Mouse (Mus musculus) ES-E14 (cell line): ENCODE data around the gene Zfp593.

ENCODE experiments used
- CHD2 ChIP-seq: IDR thresholded peaks from 2 replicates; pipeline ENCODE4 v1.6.1; 2014; ENCODE audit warnings: mild to moderate bottlenecking, low read depth, low read length, inconsistent platforms
- HCFC1 ChIP-seq: IDR thresholded peaks from 2 replicates; pipeline ENCODE4 v1.6.1; 2012; ENCODE audit warnings: low read length, inconsistent platforms, borderline replicate concordance; ENCODE audit not compliant: insufficient read depth
- ZC3H11A ChIP-seq: IDR thresholded peaks from 2 replicates; pipeline ENCODE4 v1.6.1; 2012; ENCODE audit warnings: low read depth, mild to moderate bottlenecking, inconsistent platforms, low read length, borderline replicate concordance

- TF ChIP-seq HCFC1, result no peak
- no peak for TF ChIP-seq CHD2
- TF ChIP-seq ZC3H11A, result peak; percentile 50; the same call in 1 of the 2 replicates
Measured at GRCm38 (mm10) chr4:134263191-134263590, 17.8 kb upstream of the Zfp593 start.
